Mouse (Mus musculus) heart, postnatal 0 days (tissue): Measurements from ENCODE around the gene B4galt1. TPM values are rescaled to one million over a fixed set of nuclear protein-coding genes. Genes with fewer than 3 reads are reported as not detected.

Experiments
- ATAC-seq: fragments of 200-750 bp; cut with Nextera tagmentation; 2 replicates; pipeline ENCODE4 v1.8.0; 2017; ENCODE audit warnings: low read depth, moderate number of reproducible peaks, moderate library complexity; ENCODE audit not compliant: insufficient read depth
- DNase-seq: peaks from one replicate; pipeline ENCODE4 v3.0.0-alpha.2; 2016; ENCODE audit warnings: low spot score
- H3K27ac ChIP-seq: fragments of 300-500 bp; sonication (generic); 2 replicates; pipeline ENCODE4 v1.5.1; 2014; ENCODE audit warnings: low read depth, mild to moderate bottlenecking
- H3K27me3 ChIP-seq: fragments of 300-500 bp; sonication (generic); 2 replicates; pipeline ENCODE4 v1.6.1; 2014; ENCODE audit warnings: low read length, mixed read lengths; ENCODE audit not compliant: control insufficient read depth, insufficient read depth
- H3K36me3 ChIP-seq: fragments of 300-500 bp; sonication (generic); replicated peaks from 2 replicates; pipeline ENCODE4 v1.6.1; 2014; ENCODE audit warnings: low read length, mixed read lengths; ENCODE audit not compliant: control insufficient read depth, insufficient read depth
- H3K4me1 ChIP-seq: fragments of 300-500 bp; sonication (generic); 2 replicates; pipeline ENCODE4 v1.6.1; 2014; ENCODE audit warnings: antibody characterized with exemption; ENCODE audit not compliant: control insufficient read depth, insufficient read depth
- H3K4me2 ChIP-seq: fragments of 300-500 bp; sonication (generic); 2 replicates; pipeline ENCODE4 v1.6.1; 2014; ENCODE audit warnings: low read depth, mild to moderate bottlenecking, low read length, moderate library complexity
- H3K4me3 ChIP-seq: fragments of 300-500 bp; sonication (generic); 2 replicates; pipeline ENCODE4 v1.5.1; 2014; ENCODE audit warnings: low read depth, low read length
- H3K9ac ChIP-seq: fragments of 300-500 bp; sonication (generic); replicated peaks from 2 replicates; pipeline ENCODE4 v1.6.1; 2014; ENCODE audit warnings: low read depth, low read length, mixed read lengths
- H3K9me3 ChIP-seq: fragments of 300-500 bp; sonication (generic); replicated peaks from 2 replicates; pipeline ENCODE4 v1.6.1; 2016; ENCODE audit warnings: low read length; ENCODE audit not compliant: control insufficient read depth
- CTCF ChIP-seq: IDR thresholded peaks from 2 replicates; pipeline ENCODE4 v1.5.1; 2016; ENCODE audit warnings: antibody characterized with exemption, control low read depth, low read depth
- EP300 ChIP-seq: IDR thresholded peaks from 2 replicates; pipeline ENCODE4 v1.6.1; 2016; ENCODE audit warnings: antibody characterized with exemption, low read depth
- WGBS: fragments of 180-500 bp; shearing (Covaris S2); extraction: QIAGEN DNeasy Blood & Tissue Kit; methylation state at CpG from one replicate; pipeline ENCODE4 v1.1.7; 2014; 5-methylcytosine and 5-hydroxymethylcytosine counted together
- polyA plus RNA-seq: library from polyadenylated mRNA; unstranded; fragments of >200 nt; fragmentation: Nextera tagmentation; extraction: Ambion mirVana; gene quantifications from 2 replicates; pipeline ENCODE4 v1.2.1, GENCODE M21; 2015
- total RNA-seq: library from RNA; depleted of rRNA; stranded (reverse); fragments of >200 nt; gene quantifications from 2 replicates; pipeline ENCODE4 v1.2.3, GENCODE M21; 2014; ENCODE audit warnings: low replicate concordance

Gene B4galt1
- total and polyA plus RNA-seq, 2 experiments from 2014 or later = 49.6 to 125 TPM

DNA sequence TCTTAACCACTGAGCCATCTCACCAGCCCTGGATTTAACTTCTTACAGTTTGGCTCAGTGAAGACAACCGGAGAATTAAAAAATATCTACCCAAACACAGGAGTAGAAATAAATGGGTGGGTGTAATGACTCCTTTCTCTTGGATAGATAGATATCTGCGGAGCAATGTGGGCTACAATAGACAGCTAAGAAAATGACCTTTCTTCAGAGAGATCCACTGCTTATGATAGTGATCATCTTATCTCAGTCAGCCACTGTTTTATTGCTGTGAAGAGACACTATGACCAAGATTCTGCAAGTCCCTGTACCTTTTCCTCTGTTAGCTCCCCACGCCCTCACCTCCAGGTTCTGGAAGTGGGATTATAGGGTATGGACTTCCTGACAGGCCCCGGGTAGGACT, 70.8 kb downstream of the B4galt1 start:
- TF ChIP-seq CTCF (no peak), EP300 (no peak)
- ATAC-seq = no peak
- Histone ChIP-seq H3K27me3 (no peaks in the 10 kb centered on the region), H3K27ac (no peak overlapping the region), H3K36me3 (no peaks in the 10 kb centered on the region), H3K4me2 (no peak overlapping the region), H3K4me3 (no peak overlapping the region), H3K9ac (no peak overlapping the region), H3K9me3 (no peaks in the 10 kb centered on the region), H3K4me1 (peaks cover 7% of the 10 kb centered on the region; the same call in 1 of the 2 replicates)
- no peak for DNase-seq
- 92% methylated on average over 4 of the region's 4 CpGs for WGBS

DNA sequence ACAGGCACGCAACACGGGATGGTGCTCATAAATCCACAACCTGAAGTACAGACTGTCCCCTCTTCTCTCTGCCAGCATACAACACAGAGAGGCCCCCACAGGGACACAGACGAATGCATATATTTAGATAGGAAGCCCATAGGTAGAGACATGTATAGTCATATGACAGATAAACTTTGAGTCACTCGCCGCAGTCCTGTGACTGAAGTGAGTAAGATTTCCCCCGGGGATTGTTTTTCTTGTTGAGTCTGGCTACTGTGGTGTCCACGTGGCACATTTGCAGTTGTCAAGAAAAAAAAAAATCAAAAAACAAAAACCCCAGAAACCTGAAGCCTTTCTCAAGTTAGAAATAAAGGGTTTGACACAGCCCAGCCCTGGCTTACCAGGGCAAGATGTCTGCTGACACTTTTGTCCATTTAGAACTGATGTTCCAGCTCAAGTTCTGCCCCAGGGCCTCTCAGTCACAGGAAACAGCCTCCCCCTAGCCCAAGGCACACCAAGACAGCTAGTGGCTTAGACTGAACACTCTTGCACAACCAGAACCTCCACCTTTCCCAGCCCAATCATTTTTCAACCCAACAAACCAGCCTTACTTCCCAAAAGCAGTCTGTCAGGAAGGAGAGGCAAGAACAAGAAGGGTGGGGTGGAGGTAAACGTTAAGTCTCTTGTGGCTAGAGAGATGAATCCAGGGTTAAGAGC, 71.9 kb downstream of the B4galt1 start:
- DNase-seq (no peak), ATAC-seq (no peak; the same call in 1 of the 2 replicates)
- peaks cover 7% of the 10 kb centered on the region; the same call in 1 of the 2 replicates for H3K4me1 ChIP-seq
- H3K27ac ChIP-seq = no peak overlapping the region
- H3K27me3 ChIP-seq = no peaks in the 10 kb centered on the region
- TF ChIP-seq EP300 (no peak), CTCF (no peak)
- H3K36me3 ChIP-seq = no peaks in the 10 kb centered on the region
- H3K4me2 ChIP-seq = no peak overlapping the region
- H3K4me3 ChIP-seq = no peak overlapping the region
- WGBS = 37% methylated on average over 8 of the region's 8 CpGs
- H3K9me3 ChIP-seq = no peaks in the 10 kb centered on the region
- no peak overlapping the region for H3K9ac ChIP-seq

DNA sequence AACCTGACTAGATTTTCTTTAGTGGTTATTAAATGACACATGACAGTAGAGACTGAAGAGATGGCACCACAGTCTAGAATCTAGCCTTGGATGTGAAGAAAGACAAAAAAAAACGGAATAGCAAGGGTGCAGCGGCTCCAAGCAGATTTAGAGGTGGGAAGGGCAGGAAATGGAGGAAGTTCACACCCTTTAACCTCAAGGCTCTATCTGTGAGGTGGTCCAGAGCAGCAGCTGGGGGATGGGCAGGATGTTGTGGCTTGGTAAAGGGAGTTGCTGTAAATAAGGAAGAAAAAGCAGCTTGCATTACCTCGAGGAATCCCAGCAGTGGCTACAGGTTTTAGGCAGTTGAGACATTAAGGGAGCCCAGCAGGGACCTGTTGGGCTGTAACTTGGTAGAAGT, 72.7 kb downstream of the B4galt1 start:
- ATAC-seq (no peak), DNase-seq (no peak)
- Histone ChIP-seq H3K4me2 (no peak overlapping the region), H3K9me3 (no peaks in the 10 kb centered on the region), H3K4me1 (peaks cover 7% of the 10 kb centered on the region; the same call in 1 of the 2 replicates), H3K36me3 (no peaks in the 10 kb centered on the region), H3K27ac (no peak overlapping the region), H3K9ac (no peak overlapping the region), H3K4me3 (no peak overlapping the region), H3K27me3 (no peaks in the 10 kb centered on the region)
- WGBS = 27% methylated on average over 3 of the region's 3 CpGs
- no peak for TF ChIP-seq EP300
- TF ChIP-seq CTCF = no peak

DNA sequence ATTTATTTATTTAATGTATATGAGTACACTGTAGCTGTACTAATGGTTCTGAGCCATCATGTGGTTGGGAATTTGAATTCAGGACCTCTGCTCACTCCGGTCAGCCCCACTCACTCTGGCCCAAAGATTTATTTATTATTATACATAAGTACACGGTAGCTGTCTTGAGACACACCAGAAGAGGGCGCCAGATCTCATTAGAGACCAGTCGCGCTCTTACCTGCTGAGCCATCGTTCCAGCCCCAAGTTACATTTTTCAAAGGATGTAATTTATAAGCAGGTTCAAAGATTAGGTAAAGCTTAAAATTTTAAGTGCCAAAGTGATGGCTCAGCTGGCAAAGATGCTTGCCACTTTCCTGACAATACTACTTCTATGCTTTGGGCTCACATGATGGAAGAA, 75.1 kb downstream of the B4galt1 start:
- Histone ChIP-seq H3K9me3 (no peaks in the 10 kb centered on the region), H3K9ac (no peak overlapping the region), H3K27ac (no peak overlapping the region), H3K27me3 (no peaks in the 10 kb centered on the region), H3K4me2 (no peak overlapping the region), H3K4me3 (no peak overlapping the region), H3K4me1 (peaks cover 11% of the 10 kb centered on the region), H3K36me3 (no peaks in the 10 kb centered on the region)
- 80% methylated on average over 6 of the region's 6 CpGs for WGBS
- no peak for DNase-seq
- ATAC-seq = no peak
- no peak for TF ChIP-seq EP300
- peak; percentile 18; the same call in 1 of the 2 replicates for TF ChIP-seq CTCF

DNA sequence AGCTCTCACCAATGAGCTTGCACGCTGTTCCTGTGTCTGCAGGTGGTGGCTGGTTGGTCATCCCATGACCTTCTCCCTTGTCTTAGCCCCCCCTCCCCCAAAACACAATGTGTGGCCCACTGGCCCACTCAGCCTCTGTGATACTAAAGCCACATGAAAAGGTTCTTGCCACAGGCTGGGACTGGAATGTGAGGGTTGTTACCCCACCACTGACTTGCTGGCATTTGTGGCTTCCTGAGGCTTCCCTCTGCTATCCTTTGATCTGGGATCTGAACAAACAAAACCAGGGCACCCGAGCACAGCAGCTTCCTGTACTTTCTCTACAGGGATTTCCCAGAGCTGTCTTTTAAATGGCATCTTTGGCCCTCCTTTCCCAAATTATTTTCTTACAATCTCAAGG, 76.7 kb downstream of the B4galt1 start:
- DNase-seq (no peak), ATAC-seq (no peak)
- whole genome bisulfite sequencing = 48% methylated on average over 2 of the region's 2 CpGs
- Histone ChIP-seq H3K27me3 (no peaks in the 10 kb centered on the region), H3K4me3 (no peak overlapping the region), H3K36me3 (no peaks in the 10 kb centered on the region), H3K4me2 (no peak overlapping the region), H3K9me3 (no peaks in the 10 kb centered on the region), H3K4me1 (peaks cover 11% of the 10 kb centered on the region), H3K9ac (no peak overlapping the region), H3K27ac (no peak overlapping the region)
- TF ChIP-seq EP300 (no peak), CTCF (no peak)

DNA sequence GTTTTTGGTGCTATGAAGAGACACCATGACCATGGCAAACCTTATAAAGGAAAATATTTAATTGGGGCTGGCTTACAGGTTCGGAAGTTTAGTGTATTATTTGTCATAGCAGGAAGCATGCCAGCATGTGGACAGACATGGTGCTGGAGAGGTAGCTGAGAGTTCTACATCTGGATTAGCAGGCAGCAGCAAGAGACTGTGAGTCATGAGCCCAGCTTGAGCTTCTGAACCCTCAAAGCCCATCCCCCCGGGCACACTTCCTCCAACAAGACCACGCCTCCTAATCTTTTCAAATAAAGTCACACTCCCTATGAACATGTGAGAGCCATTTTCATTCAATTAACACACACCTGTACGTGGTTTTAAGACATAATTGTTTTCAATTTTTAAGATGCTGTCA, 77.4 kb downstream of the B4galt1 start:
- DNase-seq (no peak), ATAC-seq (no peak)
- WGBS = 80% methylated on average over 4 of the region's 4 CpGs

More for the DNA sequence above, 77.4 kb downstream of the B4galt1 start:
- no peak overlapping the region for H3K9ac ChIP-seq
- TF ChIP-seq CTCF (no peak), EP300 (no peak)
- H3K9me3 ChIP-seq = no peaks in the 10 kb centered on the region
- no peaks in the 10 kb centered on the region for H3K27me3 ChIP-seq
- no peak overlapping the region for H3K27ac ChIP-seq
- no peak overlapping the region for H3K4me2 ChIP-seq
- H3K4me3 ChIP-seq = no peak overlapping the region
- peaks cover 8% of the 10 kb centered on the region for H3K4me1 ChIP-seq
- H3K36me3 ChIP-seq = no peaks in the 10 kb centered on the region
